Mouse (Mus musculus) midbrain, embryonic 13.5 days (tissue): ENCODE measurements around the gene Vps4a. TPM values are rescaled to one million over a fixed set of nuclear protein-coding genes. Genes with fewer than 3 reads are reported as not detected.
"Not testable (repeated sequence)": the region's sequence is repeated elsewhere in the genome, so short reads cannot be mapped to it uniquely, and the experiment has no call there.

Experiments used
- ATAC-seq: fragments of 200-750 bp; cut with Nextera tagmentation; 2 replicates; pipeline ENCODE4 v1.8.0; 2017; ENCODE audit warnings: mild to moderate bottlenecking, moderate TSS enrichment, moderate library complexity
- H3K27ac ChIP-seq: fragments of 300-500 bp; sonication (generic); 2 replicates; pipeline ENCODE4 v1.5.1; 2015; ENCODE audit warnings: inconsistent platforms, mild to moderate bottlenecking, moderate library complexity
- H3K27me3 ChIP-seq: fragments of 300-500 bp; sonication (generic); 2 replicates; pipeline ENCODE4 v1.6.1; 2015; ENCODE audit warnings: mild to moderate bottlenecking, inconsistent platforms
- H3K36me3 ChIP-seq: fragments of 300-500 bp; sonication (generic); 2 replicates; pipeline ENCODE4 v1.6.1; 2015; ENCODE audit warnings: mild to moderate bottlenecking, inconsistent platforms
- H3K4me1 ChIP-seq: fragments of 300-500 bp; sonication (generic); replicated peaks from 2 replicates; pipeline ENCODE4 v1.6.1; 2015; ENCODE audit warnings: inconsistent platforms
- H3K4me2 ChIP-seq: fragments of 300-500 bp; sonication (generic); replicated peaks from 2 replicates; pipeline ENCODE4 v1.6.1; 2015; ENCODE audit warnings: moderate library complexity, mild to moderate bottlenecking, inconsistent platforms
- H3K4me3 ChIP-seq: fragments of 300-500 bp; sonication (generic); replicated peaks from 2 replicates; pipeline ENCODE4 v1.5.1; 2015; ENCODE audit warnings: mild to moderate bottlenecking, inconsistent platforms
- H3K9ac ChIP-seq: fragments of 300-500 bp; sonication (generic); replicated peaks from 2 replicates; pipeline ENCODE4 v1.6.1; 2015; ENCODE audit warnings: mild to moderate bottlenecking, inconsistent platforms
- H3K9me3 ChIP-seq: fragments of 300-500 bp; sonication (generic); 2 replicates; pipeline ENCODE4 v1.6.1; 2016; ENCODE audit warnings: mild to moderate bottlenecking, inconsistent platforms
- WGBS: fragments of 180-500 bp; shearing (Covaris S2); methylation state at CpG from one replicate; pipeline ENCODE4 v1.1.7; 2015; 5-methylcytosine and 5-hydroxymethylcytosine counted together
- polyA plus RNA-seq: library from polyadenylated mRNA; unstranded; fragments of >200 nt; fragmentation: Nextera tagmentation; extraction: Ambion mirVana; gene quantifications from 2 replicates; pipeline ENCODE4 v1.2.1, GENCODE M21; 2015

Vps4a gene
- polyA plus RNA-seq = 127 and 130 TPM in 2 replicates

- peak; percentile 96 for ATAC-seq
- H3K27ac ChIP-seq = peak within 1 kb of the TSS; percentile 82
These were observed at the start of gene Vps4a for GRCm38 (mm10) chr8:107030650-107031576. Gene Vps4a, plus strand, starts transcription at chr8:107031222.

GRCm38 (mm10) chr8:106985404-106985821, 45.6 kb upstream of the Vps4a start:
- no peaks in the 10 kb centered on the region for H3K27me3 ChIP-seq
- no peaks in the 10 kb centered on the region for H3K9me3 ChIP-seq
- WGBS = 69% methylated on average over 9 of the region's 9 CpGs
- H3K4me1 ChIP-seq = no peaks in the 10 kb centered on the region
- no peaks in the 10 kb centered on the region for H3K36me3 ChIP-seq
- ATAC-seq = no peak
- H3K4me2 ChIP-seq = no peak overlapping the region
- H3K9ac ChIP-seq = no peak overlapping the region
- no peak overlapping the region for H3K27ac ChIP-seq
- no peak overlapping the region for H3K4me3 ChIP-seq

More at GRCm38 (mm10) chr8:107030650-107031576, at the start of gene Vps4a:
- Histone ChIP-seq H3K9ac (peak within 1 kb of the TSS; percentile 95), H3K27me3 (no peaks in the 10 kb centered on the region), H3K36me3 (peaks cover 2% of the 10 kb centered on the region; the same call in 1 of the 2 replicates), H3K4me3 (peak within 1 kb of the TSS; percentile 79), H3K4me2 (peak within 1 kb of the TSS; percentile 85), H3K4me1 (peaks cover 27% of the 10 kb centered on the region), H3K9me3 (no peaks in the 10 kb centered on the region)
- 5% methylated on average over 65 of the region's 66 CpGs for WGBS

GRCm38 (mm10) chr8:106985951-106986350, 45.1 kb upstream of the Vps4a start:
- no peaks in the 10 kb centered on the region for H3K36me3 ChIP-seq
- no peaks in the 10 kb centered on the region for H3K9me3 ChIP-seq
- H3K27ac ChIP-seq = no peak overlapping the region
- no peak overlapping the region for H3K9ac ChIP-seq
- H3K27me3 ChIP-seq = no peaks in the 10 kb centered on the region
- H3K4me1 ChIP-seq = no peaks in the 10 kb centered on the region
- H3K4me2 ChIP-seq = no peak overlapping the region
- ATAC-seq = no peak
- no peak overlapping the region for H3K4me3 ChIP-seq

- no peak for ATAC-seq
- Histone ChIP-seq H3K27ac (no peak overlapping the region), H3K4me2 (no peak overlapping the region), H3K4me3 (no peak overlapping the region), H3K9ac (no peak overlapping the region), H3K9me3 (no peaks in the 10 kb centered on the region), H3K36me3 (peaks cover 9% of the 10 kb centered on the region), H3K27me3 (no peaks in the 10 kb centered on the region), H3K4me1 (no peaks in the 10 kb centered on the region)
These were observed 43.5 kb upstream of the Vps4a start for GRCm38 (mm10) chr8:106987557-106987956.

GRCm38 (mm10) chr8:106991393-106991792, 39.6 kb upstream of the Vps4a start:
- ATAC-seq = no peak
- Histone ChIP-seq H3K9ac (no peak overlapping the region), H3K9me3 (no peaks in the 10 kb centered on the region), H3K4me2 (no peak overlapping the region), H3K36me3 (peaks cover 14% of the 10 kb centered on the region), H3K4me1 (no peaks in the 10 kb centered on the region), H3K27ac (no peak overlapping the region), H3K27me3 (no peaks in the 10 kb centered on the region), H3K4me3 (no peak overlapping the region)
- whole genome bisulfite sequencing = 95% methylated on average over 7 of the region's 7 CpGs

GRCm38 (mm10) chr8:106996339-106996738, 34.7 kb upstream of the Vps4a start:
- H3K36me3 ChIP-seq = peaks cover 14% of the 10 kb centered on the region
- H3K27me3 ChIP-seq, H3K4me3 ChIP-seq, H3K4me1 ChIP-seq, H3K27ac ChIP-seq, H3K9me3 ChIP-seq, ATAC-seq, H3K9ac ChIP-seq, H3K4me2 ChIP-seq: not testable (repeated sequence)
- 92% methylated on average over 4 of the region's 4 CpGs for WGBS

- no peak overlapping the region for H3K4me3 ChIP-seq
- no peaks in the 10 kb centered on the region for H3K9me3 ChIP-seq
- 91% methylated on average over 4 of the region's 4 CpGs for WGBS
- no peaks in the 10 kb centered on the region for H3K27me3 ChIP-seq
- H3K36me3 ChIP-seq = peaks cover 7% of the 10 kb centered on the region; the same call in 1 of the 2 replicates
- H3K9ac ChIP-seq = no peak overlapping the region
- H3K4me2 ChIP-seq = no peak overlapping the region
- H3K27ac ChIP-seq = no peak overlapping the region
- H3K4me1 ChIP-seq = no peaks in the 10 kb centered on the region
- ATAC-seq = no peak
These were observed 33.6 kb upstream of the Vps4a start for GRCm38 (mm10) chr8:106997416-106997815.

- WGBS = 94% methylated on average over 1 of the region's 1 CpGs
- Histone ChIP-seq H3K27ac (no peak overlapping the region), H3K4me3 (no peak overlapping the region), H3K9ac (no peak overlapping the region), H3K9me3 (no peaks in the 10 kb centered on the region), H3K4me1 (no peaks in the 10 kb centered on the region), H3K4me2 (no peak overlapping the region), H3K27me3 (no peaks in the 10 kb centered on the region), H3K36me3 (0 out of 2 replicates have a peak, but pooled peaks cover 2% of the 10 kb centered on the region)
- no peak for ATAC-seq
These were observed 32.0 kb upstream of the Vps4a start for GRCm38 (mm10) chr8:106999068-106999467.

GRCm38 (mm10) chr8:107002532-107002931, 28.5 kb upstream of the Vps4a start:
- H3K9me3 ChIP-seq = no peaks in the 10 kb centered on the region
- no peak overlapping the region for H3K27ac ChIP-seq
- no peak overlapping the region for H3K4me2 ChIP-seq
- 0 out of 2 replicates have a peak, but pooled peaks cover 2% of the 10 kb centered on the region for H3K36me3 ChIP-seq
- no peak overlapping the region for H3K4me3 ChIP-seq
- ATAC-seq = peak; percentile 67; the same call in 1 of the 2 replicates
- H3K9ac ChIP-seq = no peak overlapping the region
- no peaks in the 10 kb centered on the region for H3K4me1 ChIP-seq
- WGBS = 34% methylated on average over 5 of the region's 5 CpGs
- H3K27me3 ChIP-seq = no peaks in the 10 kb centered on the region

- no peak overlapping the region for H3K27ac ChIP-seq
- peaks cover 29% of the 10 kb centered on the region for H3K36me3 ChIP-seq
- no peaks in the 10 kb centered on the region for H3K9me3 ChIP-seq
- no peaks in the 10 kb centered on the region for H3K4me1 ChIP-seq
- 95% methylated on average over 3 of the region's 3 CpGs for WGBS
- H3K9ac ChIP-seq = no peak overlapping the region
- H3K4me3 ChIP-seq = no peak overlapping the region
- H3K4me2 ChIP-seq = no peak overlapping the region
- H3K27me3 ChIP-seq = no peaks in the 10 kb centered on the region
- ATAC-seq = no peak
These were observed 23.2 kb upstream of the Vps4a start for GRCm38 (mm10) chr8:107007795-107008194.

- WGBS = 91% methylated on average over 2 of the region's 2 CpGs
- H3K4me1 ChIP-seq = no peaks in the 10 kb centered on the region
- no peaks in the 10 kb centered on the region for H3K27me3 ChIP-seq
- no peak overlapping the region for H3K9ac ChIP-seq
- H3K4me2 ChIP-seq = no peak overlapping the region
- H3K4me3 ChIP-seq = no peak overlapping the region
- no peak overlapping the region for H3K27ac ChIP-seq
- peaks cover 32% of the 10 kb centered on the region for H3K36me3 ChIP-seq
- H3K9me3 ChIP-seq = no peaks in the 10 kb centered on the region
- ATAC-seq = no peak
These were observed 18.4 kb upstream of the Vps4a start for GRCm38 (mm10) chr8:107012666-107013065.

- 100% methylated on average over 1 of the region's 1 CpGs for WGBS
- ATAC-seq = no peak
These were observed 16.1 kb upstream of the Vps4a start for GRCm38 (mm10) chr8:107014915-107015314.

More at GRCm38 (mm10) chr8:107014915-107015314, 16.1 kb upstream of the Vps4a start:
- H3K9me3 ChIP-seq = no peaks in the 10 kb centered on the region
- no peak overlapping the region for H3K4me2 ChIP-seq
- H3K27ac ChIP-seq = no peak overlapping the region
- H3K36me3 ChIP-seq = peaks cover 29% of the 10 kb centered on the region
- H3K4me1 ChIP-seq = no peaks in the 10 kb centered on the region
- no peaks in the 10 kb centered on the region for H3K27me3 ChIP-seq
- no peak overlapping the region for H3K9ac ChIP-seq
- no peak overlapping the region for H3K4me3 ChIP-seq
